8 mouse cellular contexts compared by ENCODE assay signal in the genomic region with DNA sequence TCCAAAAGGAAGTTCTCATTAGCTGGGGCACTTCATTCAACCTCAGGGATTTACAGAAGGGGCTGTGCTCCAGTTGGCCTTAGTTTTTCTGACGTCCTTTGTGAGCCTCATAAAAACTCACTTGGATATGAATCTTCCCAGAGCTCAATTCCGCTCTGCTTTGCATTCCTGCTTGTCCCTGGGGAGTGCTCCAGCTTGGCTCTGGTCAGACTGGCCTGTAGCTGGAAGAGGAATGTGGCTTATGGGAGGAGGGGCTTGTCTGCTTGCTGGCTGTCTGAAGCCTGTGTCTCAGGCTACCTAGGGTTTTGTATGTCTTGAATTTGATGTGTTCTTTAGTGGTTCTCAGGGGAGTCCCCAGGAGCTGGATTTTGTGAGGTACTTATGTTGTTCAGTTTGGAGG. TPM values are rescaled to one million over a fixed set of nuclear protein-coding genes. Genes with fewer than 3 reads are reported as not detected.
DNase-seq lines count a peak whose midpoint lies in the region; ATAC-seq and TF ChIP-seq lines count a peak whose summit lies in the region.

No protein-coding gene starts in this region.

- no peak for DNase-seq in lung, adult 2 months
- DNase-seq in forebrain, embryonic 14.5 days (ENCODE audit: low spot score), result peak; percentile 18
- no peak for DNase-seq in hindbrain, embryonic 14.5 days (ENCODE audit: low spot score)
- DNase-seq in lung, postnatal 10 days, result peak; percentile 58
- peak; percentile 34 for DNase-seq in testis, postnatal 14 days (ENCODE audit: low spot score)
- DNase-seq in left cerebral cortex, adult 2 months (ENCODE audit: extremely low spot score in 1 of 2, low spot score in 2 of 2), result no peak
- DNase-seq in urinary bladder, adult 2 months (ENCODE audit: low spot score), result no peak

- 0 out of 2 replicates have a peak, but pooled peaks cover 4% of the 10 kb centered on the region for H3K4me1 ChIP-seq in lung, embryonic 15.5 days
- H3K4me1 ChIP-seq in lung, adult 2 months (ENCODE audit: control insufficient read depth, insufficient read depth, low read length), result no peaks in the 10 kb centered on the region
- no peaks in the 10 kb centered on the region for H3K4me1 ChIP-seq in forebrain, embryonic 14.5 days (ENCODE audit: control insufficient read depth, insufficient read depth, low read length)
- peaks cover 7% of the 10 kb centered on the region; the same call in 1 of the 2 replicates for H3K4me1 ChIP-seq in hindbrain, embryonic 14.5 days (replicated peaks; ENCODE audit: control insufficient read depth, insufficient read depth, low read length)

- TF ChIP-seq CTCF in lung, adult 2 months (IDR thresholded peaks at IDR 0.05; ENCODE audit: insufficient read depth, low read length), result no peak
- no peak for TF ChIP-seq CTCF in left cerebral cortex, adult 2 months (IDR thresholded peaks at IDR 0.05)

- WGBS in lung, embryonic 15.5 days, result 17% methylated on average over 2 of the region's 2 CpGs
- 22% methylated on average over 2 of the region's 2 CpGs for WGBS in lung, adult 2 months
- 8% methylated on average over 2 of the region's 2 CpGs for WGBS in forebrain, embryonic 14.5 days
- WGBS in hindbrain, embryonic 14.5 days, result 5% methylated on average over 2 of the region's 2 CpGs

- no peak overlapping the region for H3K27ac ChIP-seq in lung, embryonic 15.5 days
- no peak overlapping the region for H3K27ac ChIP-seq in forebrain, embryonic 14.5 days (ENCODE audit: low read depth, low read length)
- no peak overlapping the region for H3K27ac ChIP-seq in hindbrain, embryonic 14.5 days
- H3K27ac ChIP-seq in left cerebral cortex, adult 2 months, result no peak overlapping the region

- no peaks in the 10 kb centered on the region for H3K27me3 ChIP-seq in lung, embryonic 15.5 days
- H3K27me3 ChIP-seq in forebrain, embryonic 14.5 days (replicated peaks; ENCODE audit: control insufficient read depth, insufficient read depth, low read length), result no peaks in the 10 kb centered on the region
- H3K27me3 ChIP-seq in hindbrain, embryonic 14.5 days (ENCODE audit: control insufficient read depth, insufficient read depth, low read length), result no peaks in the 10 kb centered on the region

- H3K9me3 ChIP-seq in lung, embryonic 15.5 days, result no peaks in the 10 kb centered on the region
- no peaks in the 10 kb centered on the region for H3K9me3 ChIP-seq in forebrain, embryonic 14.5 days (replicated peaks; ENCODE audit: control insufficient read depth, low read length)
- no peaks in the 10 kb centered on the region for H3K9me3 ChIP-seq in hindbrain, embryonic 14.5 days (ENCODE audit: control insufficient read depth, low read length)

- intact Hi-C loops in left cerebral cortex, adult 2 months (cut with DNase I), result no loop called here

- no peaks in the 10 kb centered on the region for H3K36me3 ChIP-seq in lung, embryonic 15.5 days
- no peaks in the 10 kb centered on the region for H3K36me3 ChIP-seq in forebrain, embryonic 14.5 days (ENCODE audit: control insufficient read depth, insufficient read depth, low read length)
- H3K36me3 ChIP-seq in hindbrain, embryonic 14.5 days (replicated peaks; ENCODE audit: control insufficient read depth, insufficient read depth), result no peaks in the 10 kb centered on the region

- H3K9ac ChIP-seq in lung, embryonic 15.5 days, result no peak overlapping the region
- H3K9ac ChIP-seq in forebrain, embryonic 14.5 days (ENCODE audit: low read length), result no peak overlapping the region
- H3K9ac ChIP-seq in hindbrain, embryonic 14.5 days, result no peak overlapping the region

- H3K4me2 ChIP-seq in lung, embryonic 15.5 days, result no peak overlapping the region
- H3K4me2 ChIP-seq in forebrain, embryonic 14.5 days (ENCODE audit: low read length), result no peak overlapping the region
- H3K4me2 ChIP-seq in hindbrain, embryonic 14.5 days (replicated peaks), result no peak overlapping the region

- no peak overlapping the region for H3K4me3 ChIP-seq in lung, embryonic 15.5 days
- H3K4me3 ChIP-seq in lung, adult 2 months (replicated peaks; ENCODE audit: extremely low read depth, low read depth, low read length), result no peak overlapping the region
- no peak overlapping the region for H3K4me3 ChIP-seq in forebrain, embryonic 14.5 days (ENCODE audit: low read depth, low read length)
- no peak overlapping the region for H3K4me3 ChIP-seq in hindbrain, embryonic 14.5 days (replicated peaks; ENCODE audit: low read length)
- H3K4me3 ChIP-seq in left cerebral cortex, adult 2 months, result no peak overlapping the region

- TF ChIP-seq POLR2A in lung, adult 2 months (IDR thresholded peaks at IDR 0.05; ENCODE audit: borderline replicate concordance, extremely low read depth, low read depth, low read length), result no peak

- ATAC-seq in lung, embryonic 15.5 days (ENCODE audit: borderline replicate concordance, extremely low read depth, low FRiP score, low TSS enrichment), result peak; percentile 67; the same call in 1 of the 2 replicates
- ATAC-seq in forebrain, embryonic 14.5 days, result 0 out of 2 replicates have a peak, but pooled peaks have one; percentile 20
- peak; percentile 27; the same call in 1 of the 2 replicates for ATAC-seq in hindbrain, embryonic 14.5 days (ENCODE audit: low FRiP score)

RNA-seq across cellular contexts. Expression of gene Top2b, which starts 36.4 kb away (rescaled TPM):
- 49.8 and 52.3 TPM in 2 replicates for polyA plus RNA-seq in lung, embryonic 15.5 days (2015; fragmentation: Nextera tagmentation; extraction: Ambion mirVana)
- 8.1 and 14.9 TPM in 2 replicates for polyA plus RNA-seq in lung, adult 2 months (2012; rRNA removed)
- 126 and 140 TPM in 2 replicates for polyA plus RNA-seq in forebrain, embryonic 14.5 days (2014; fragmentation: Nextera tagmentation; extraction: Ambion mirVana)
- polyA plus RNA-seq in hindbrain, embryonic 14.5 days (2014; fragmentation: Nextera tagmentation; extraction: Ambion mirVana), result 124 and 153 TPM in 2 replicates
- 10 to 100 TPM; 92.7 to 96.3 TPM for total RNA-seq in left cerebral cortex, adult 2 months (2021)
- 44.8 and 47.2 TPM in 2 replicates for polyA plus RNA-seq in urinary bladder, adult 2 months (2012; rRNA removed)

Comparison
In these comparisons a context has a peak if more than half of its experiments do, and no peak if none do; other contexts are left out.
1. DNase-seq: peak in forebrain, embryonic 14.5 days (single experiment), lung, postnatal 10 days (single experiment) and testis, postnatal 14 days (single experiment); none in lung, adult 2 months (single experiment), hindbrain, embryonic 14.5 days (single experiment), left cerebral cortex, adult 2 months (0 of 2) and urinary bladder, adult 2 months (single experiment).
2. Peak in every context shown above with its lines, with median percentiles within 50 percentile points of each other: ATAC-seq.